Mouse (Mus musculus) heart, adult 18-20 months (tissue): ENCODE data around the gene Tceal9. TPM values are rescaled to one million over a fixed set of nuclear protein-coding genes. Genes with fewer than 3 reads are reported as not detected.
"Not testable (repeated sequence)": the region's sequence is repeated elsewhere in the genome, so short reads cannot be mapped to it uniquely, and the experiment has no call there.

Experiments
- DNase-seq, 2 experiments: peaks; one replicate each; pipeline ENCODE4 v3.0.0; 2021 to 2022; ENCODE audit warnings: mixed read lengths in 1 of 2
- long read RNA-seq, 2 experiments: library from polyadenylated mRNA; stranded (forward); transcript quantifications; one replicate each; pipeline ENCODE4 v2.0.0; 2021
- total RNA-seq, 2 experiments: library from RNA; stranded (reverse); gene quantifications; 2 replicates each; pipeline ENCODE4 v1.2.3; 2021

Gene Tceal9
- total RNA-seq, result 10 to 100 TPM; 24.0 to 26.9 TPM
- long read RNA-seq, experiment 1, transcript Tceal9-201 (3 exons, 1,019 nt), result major isoform, 16 of 16 reads
- long read RNA-seq, experiment 1, partial matches to known transcripts, result 0 of 16 reads
- long read RNA-seq, experiment 1, other reads (novel, unspliced or antisense), result 0 of 16 reads
- long read RNA-seq, experiment 2, transcript Tceal9-201 (3 exons, 1,019 nt), result major isoform, 14 of 16 reads
- long read RNA-seq, experiment 2, partial matches to known transcripts, result 0 of 16 reads
- long read RNA-seq, experiment 2, other reads (novel, unspliced or antisense), result 2 of 16 reads

- DNase-seq, result peak; percentile 76 to 82
These were observed at the start of gene Tceal9 for GRCm38 (mm10) chrX:136244574-136245229. Tceal9 (plus strand) TSS chrX:136245079.

DNA sequence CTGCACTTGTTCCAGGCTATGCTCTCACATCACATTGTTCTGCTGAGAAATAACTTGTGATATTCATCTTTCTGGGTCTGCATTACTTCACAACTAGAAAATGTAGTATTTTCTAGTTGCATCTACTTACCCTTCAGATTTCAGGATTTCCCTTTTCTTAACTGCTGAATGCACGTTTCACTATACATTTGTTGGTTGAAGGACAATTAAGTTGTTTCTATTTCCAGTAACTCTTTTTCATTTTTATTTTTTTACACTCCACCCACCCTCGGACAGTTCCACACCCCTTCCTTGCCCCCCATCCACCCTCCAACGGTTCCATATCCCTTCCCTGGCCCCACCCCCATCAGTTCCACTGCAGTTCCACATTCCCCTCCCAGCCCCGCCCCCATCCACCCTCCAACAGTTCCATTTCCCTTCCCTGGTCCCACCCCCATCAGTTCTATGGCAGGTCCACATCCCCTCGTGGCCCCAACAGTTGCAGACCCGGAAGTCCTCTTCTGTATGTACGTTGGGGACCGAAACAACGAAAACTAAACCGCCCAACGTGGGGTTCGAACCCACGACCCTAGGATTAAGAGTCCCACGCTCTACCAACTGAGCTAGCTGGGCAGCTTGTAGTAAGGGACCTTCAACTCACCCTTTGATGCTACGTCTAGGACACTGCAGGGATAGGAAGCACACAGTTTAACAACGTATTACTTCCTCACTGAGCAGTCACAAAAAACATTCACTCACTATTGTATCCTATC, 49.5 kb upstream of the Tceal9 start:
- DNase-seq, result no peak

DNA sequence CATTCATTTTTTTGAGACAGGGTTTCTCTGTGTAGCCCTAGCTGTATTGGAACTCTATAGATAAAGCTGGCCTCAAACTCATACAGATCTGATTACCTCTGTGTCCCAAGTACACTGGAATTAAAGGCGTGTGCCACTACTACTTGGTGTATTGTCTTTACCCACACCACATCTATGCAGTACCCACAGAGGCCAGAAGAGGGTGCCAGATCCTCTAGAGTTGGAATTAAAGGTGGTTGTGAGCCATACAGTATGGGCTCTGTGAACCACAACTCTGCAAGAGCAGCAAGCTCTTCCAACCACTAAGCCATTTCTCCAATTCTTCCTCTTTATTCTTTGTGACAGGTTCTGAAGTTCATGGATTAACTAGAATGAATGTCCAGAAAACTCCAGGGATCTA, 48.0 kb upstream of the Tceal9 start:
- DNase-seq, result peak; percentile 1 to 64

DNA sequence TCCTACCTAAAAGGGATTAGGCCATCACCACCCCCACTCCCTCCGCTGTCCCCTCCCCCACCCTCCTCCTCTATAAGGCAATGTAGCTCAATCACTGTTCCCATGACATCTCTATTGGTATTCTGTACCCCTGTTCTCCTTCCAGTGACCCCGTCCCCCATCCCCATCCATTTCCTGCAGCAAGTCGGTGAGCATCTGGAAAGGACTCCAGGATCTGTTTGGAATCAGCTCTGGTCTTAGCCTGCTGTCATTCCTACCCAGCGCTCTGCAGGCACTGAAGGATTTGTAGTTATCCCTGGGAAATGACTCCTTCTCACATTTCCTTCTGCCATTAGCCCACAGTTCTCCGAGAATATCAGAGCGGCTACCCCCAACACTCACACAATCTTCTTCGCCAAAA, 41.6 kb upstream of the Tceal9 start:
- DNase-seq, result peak in 1 of 2 experiments; percentile 2

DNA sequence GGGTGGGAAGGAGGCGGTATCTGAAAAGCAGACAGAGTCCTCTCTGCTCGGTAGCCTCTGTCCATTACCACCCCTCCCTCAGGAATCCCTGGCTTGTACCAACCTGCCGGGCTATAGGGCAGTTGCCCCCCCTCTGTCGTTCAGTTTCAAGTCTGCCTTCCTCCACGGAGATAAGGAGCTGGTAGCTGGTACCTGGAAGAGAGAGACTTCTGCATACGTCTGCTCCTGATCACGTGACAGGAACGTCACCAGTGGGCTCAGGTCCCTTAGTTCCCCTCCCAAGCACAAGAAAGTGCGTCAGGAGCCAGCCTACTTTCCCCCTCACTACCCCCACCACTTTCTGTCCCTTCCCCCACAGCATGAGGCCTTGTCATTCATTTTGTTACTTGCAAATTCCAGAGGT, 41.2 kb upstream of the Tceal9 start, which contains the start of gene Tceal5:
Gene Tceal5, minus strand, starts transcription at position 213 of the 403 bp plus-strand sequence.
- DNase-seq, result peak in 1 of 2 experiments; percentile 13

GRCm38 (mm10) chrX:136204406-136204805, 40.5 kb upstream of the Tceal9 start:
- no peak for DNase-seq

DNA sequence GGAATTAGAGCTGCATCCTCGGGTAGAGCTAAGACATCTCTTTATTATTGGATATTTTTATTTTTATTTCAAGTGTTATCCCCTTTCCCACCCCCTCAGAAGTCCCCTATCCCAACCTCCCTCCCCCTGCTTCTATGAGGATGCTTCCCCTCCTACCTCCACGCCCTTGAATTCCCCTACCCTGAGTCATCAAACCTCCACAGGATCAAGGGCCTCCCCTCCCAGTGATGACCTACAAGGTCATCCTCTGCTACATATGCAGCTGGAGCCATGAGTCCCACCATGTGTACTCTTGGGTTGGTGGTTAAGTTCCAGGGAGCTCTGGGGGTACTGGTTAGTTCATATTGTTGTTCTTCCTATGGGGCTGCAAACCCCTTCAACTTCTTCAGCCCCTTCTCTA, 31.5 kb upstream of the Tceal9 start:
- DNase-seq, result no peak

GRCm38 (mm10) chrX:136214729-136215677, 29.9 kb upstream of the Tceal9 start, which contains the start of the genes Tceal7 and Bex1:
Tceal7 (plus strand) TSS chrX:136214779.
Bex1 (minus strand) TSS chrX:136215513.
- DNase-seq, result not testable (repeated sequence)

GRCm38 (mm10) chrX:136216303-136216702, 28.6 kb upstream of the Tceal9 start:
- DNase-seq, result no peak

GRCm38 (mm10) chrX:136223714-136224113, 21.2 kb upstream of the Tceal9 start:
- no peak for DNase-seq

- peak; percentile 0 to 12 for DNase-seq
These were observed 17.1 kb upstream of the Tceal9 start for GRCm38 (mm10) chrX:136227768-136228167.

- DNase-seq, result peak; percentile 13 to 67
These were observed 6.8 kb upstream of the Tceal9 start for GRCm38 (mm10) chrX:136238118-136238517.

- no peak for DNase-seq
These were observed 1.7 kb upstream of the Tceal9 start for GRCm38 (mm10) chrX:136243181-136243580.

DNA sequence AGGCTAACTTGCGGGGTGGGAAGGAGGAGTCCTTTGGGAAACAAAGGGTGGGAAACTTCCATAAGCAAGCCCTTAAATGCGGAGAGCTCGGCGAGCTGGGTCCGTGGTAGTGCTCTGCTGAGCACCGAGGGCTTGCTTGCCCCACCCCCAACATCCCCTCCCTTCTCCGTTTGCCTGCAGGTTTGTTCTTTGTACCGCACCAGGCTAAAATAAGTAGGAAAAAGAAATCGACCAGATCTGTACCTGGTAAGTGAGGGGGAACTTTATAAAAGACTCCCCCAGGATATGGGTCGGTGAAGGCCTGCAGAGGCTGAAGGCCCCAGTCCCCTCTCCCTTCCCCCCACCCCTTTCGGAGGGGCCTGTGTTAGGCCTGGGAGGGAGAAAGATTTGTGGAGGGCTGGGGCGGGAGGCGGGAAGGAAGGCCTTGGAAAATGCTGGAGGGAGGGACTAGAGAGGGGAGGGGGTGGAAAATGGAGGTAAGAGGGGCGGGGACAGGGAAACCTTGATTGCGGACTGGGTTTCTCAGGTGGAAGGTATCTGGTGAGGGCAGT, 717 bp downstream of the Tceal9 start:
- peak; percentile 3 to 15 for DNase-seq

GRCm38 (mm10) chrX:136248811-136249210, 3.9 kb downstream of the Tceal9 start:
- no peak for DNase-seq

- DNase-seq, result no peak
These were observed 4.8 kb downstream of the Tceal9 start for GRCm38 (mm10) chrX:136249671-136250070.

DNA sequence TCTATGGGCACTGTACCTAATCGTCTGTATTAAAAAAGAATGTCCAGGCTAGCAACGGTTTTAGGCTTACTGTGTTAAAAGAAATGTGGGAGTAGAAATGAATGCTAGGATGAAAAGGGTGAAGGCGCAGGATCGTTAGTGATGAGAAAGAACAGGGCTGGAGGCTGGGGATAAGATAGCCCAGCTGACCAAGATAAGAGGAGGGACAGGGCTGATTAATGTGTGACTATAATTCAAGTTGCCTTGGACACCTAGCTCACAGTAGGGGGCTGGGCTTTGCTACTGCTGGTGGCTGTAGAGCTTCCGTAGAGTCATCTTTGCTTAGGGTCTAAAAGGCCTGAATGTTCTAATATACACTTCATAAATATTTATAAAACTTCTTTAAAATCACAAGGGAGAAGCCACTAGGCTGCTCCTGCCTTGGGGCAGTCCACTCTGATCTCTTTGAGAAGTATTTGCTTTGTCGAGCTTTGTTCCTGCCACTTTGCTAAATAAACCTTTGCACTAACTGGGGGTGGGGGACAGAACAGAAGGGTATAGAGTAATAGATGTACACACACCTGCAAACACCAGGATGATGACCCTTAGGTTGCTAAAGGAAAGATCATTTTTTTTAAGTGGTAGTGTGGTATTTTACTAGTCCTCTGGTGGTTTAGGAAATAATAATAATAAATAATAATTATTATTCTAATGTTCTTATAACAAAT, 7.3 kb downstream of the Tceal9 start:
- no peak for DNase-seq

DNA sequence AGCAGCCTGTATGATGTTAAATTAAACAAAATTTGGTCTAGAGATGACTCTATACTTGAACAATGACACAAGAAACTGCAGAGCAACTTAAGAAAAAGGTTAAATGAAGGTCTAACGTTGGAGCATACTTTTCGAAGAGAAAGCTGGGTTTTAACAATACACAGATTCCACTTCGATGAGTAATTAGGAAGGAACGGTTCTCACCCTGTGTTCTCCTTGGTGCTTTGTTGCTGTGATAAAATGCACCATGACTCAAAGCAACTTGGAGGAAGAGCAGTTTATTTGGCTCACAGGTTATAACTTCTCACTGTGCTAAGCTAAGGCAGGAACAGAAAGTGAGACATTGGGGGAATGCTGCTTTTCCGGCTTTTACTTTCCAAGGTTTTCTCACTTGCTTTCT, 22.8 kb downstream of the Tceal9 start:
- no peak for DNase-seq

DNA sequence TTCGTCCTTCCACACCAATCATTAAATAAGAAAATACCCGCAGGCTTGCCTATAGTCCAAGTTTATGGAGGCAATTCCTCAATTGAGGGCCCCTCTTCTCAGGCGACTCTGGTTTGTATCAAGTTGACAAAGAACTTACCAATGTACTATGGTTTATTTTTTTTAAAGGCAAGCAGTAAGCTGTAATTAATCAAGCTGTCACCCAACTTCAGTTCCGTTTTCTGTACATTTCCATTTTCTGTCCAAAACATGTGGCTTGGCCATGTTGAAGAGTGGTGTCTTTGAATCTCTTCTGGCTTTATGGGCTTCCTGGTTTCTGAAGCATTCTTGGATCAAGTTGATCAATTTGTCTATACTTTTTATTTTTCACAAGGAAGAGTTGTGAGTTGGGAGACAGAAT, 23.3 kb downstream of the Tceal9 start:
- DNase-seq, result no peak

GRCm38 (mm10) chrX:136269743-136270392, 25.0 kb downstream of the Tceal9 start, which contains the start of gene Bex3:
Bex3 (plus strand) TSS chrX:136270253.
- DNase-seq, result peak; percentile 18 to 41
